Mouse (Mus musculus): ENCODE data around the gene Ccdc88c. TPM values are rescaled to one million over a fixed set of nuclear protein-coding genes. Genes with fewer than 3 reads are reported as not detected.

The Ccdc88c gene
- total RNA-seq (2021): 10 to 100 TPM; 21.9 to 25.5 TPM

- intact Hi-C loops (cut with DNase I): loop anchor here (1.0 to 10.0 kb wide), 5 partner anchors 40 to 174 kb away; no protein-coding TSS in a partner anchor
Observed at GRCm38 (mm10) chr12:101028954-101029731, at the start of gene Ccdc88c. Gene Ccdc88c (minus strand): TSS chr12:101029056.

GRCm38 (mm10) chr12:101077955-101078354 is 49.1 kb upstream of the Ccdc88c start:
- intact Hi-C loops (cut with DNase I): no loop called here
- DNase-seq (ENCODE audit: low spot score in 2 of 2): no peak

More at GRCm38 (mm10) chr12:101028954-101029731, at the start of gene Ccdc88c:
- peak; percentile 82 to 84 for DNase-seq (ENCODE audit: low spot score in 2 of 2)

GRCm38 (mm10) chr12:101075433-101075832 is 46.6 kb upstream of the Ccdc88c start:
- DNase-seq (ENCODE audit: low spot score in 2 of 2): no peak
- intact Hi-C loops (cut with DNase I): no loop called here

- DNase-seq (ENCODE audit: low spot score in 2 of 2): no peak
Observed at GRCm38 (mm10) chr12:101074821-101075429, 46.1 kb upstream of the Ccdc88c start.

GRCm38 (mm10) chr12:101069813-101070212 is 41.0 kb upstream of the Ccdc88c start:
- intact Hi-C loops (cut with DNase I): no loop called here
- no peak for DNase-seq (ENCODE audit: low spot score in 2 of 2)

More at GRCm38 (mm10) chr12:101074821-101075429, 46.1 kb upstream of the Ccdc88c start:
- intact Hi-C loops (cut with DNase I): no loop called here

GRCm38 (mm10) chr12:101066329-101066728 is 37.5 kb upstream of the Ccdc88c start:
- intact Hi-C loops (cut with DNase I): no loop called here
- no peak for DNase-seq (ENCODE audit: low spot score in 2 of 2)

- intact Hi-C loops (cut with DNase I): no loop called here
- DNase-seq (ENCODE audit: low spot score in 2 of 2): no peak
Observed at GRCm38 (mm10) chr12:101039956-101040355, 11.1 kb upstream of the Ccdc88c start.

- peak in 1 of 2 experiments; percentile 26 for DNase-seq (ENCODE audit: low spot score in 2 of 2)
- intact Hi-C loops (cut with DNase I): loop anchor here (2.0 to 10.0 kb wide), 2 partner anchors 40 to 174 kb away; no protein-coding TSS in a partner anchor
Observed at GRCm38 (mm10) chr12:101028247-101028953, 456 bp downstream of the Ccdc88c start.

GRCm38 (mm10) chr12:101027451-101028246 is 1.2 kb downstream of the Ccdc88c start:
- intact Hi-C loops (cut with DNase I): loop anchor here (2.0 to 10.0 kb wide), 2 partner anchors 39 to 173 kb away; no protein-coding TSS in a partner anchor
- peak; percentile 30 to 76 for DNase-seq (ENCODE audit: low spot score in 2 of 2)

GRCm38 (mm10) chr12:101026946-101027345 is 1.9 kb downstream of the Ccdc88c start:
- intact Hi-C loops (cut with DNase I): loop anchor here (10.0 kb wide), 1 partner anchor 172 kb away; no protein-coding TSS in a partner anchor
- DNase-seq (ENCODE audit: low spot score in 2 of 2): peak in 1 of 2 experiments; percentile 68

GRCm38 (mm10) chr12:101026518-101026917 is 2.3 kb downstream of the Ccdc88c start:
- DNase-seq (ENCODE audit: low spot score in 2 of 2): no peak
- intact Hi-C loops (cut with DNase I): loop anchor here (10.0 kb wide), 1 partner anchor 172 kb away; no protein-coding TSS in a partner anchor

GRCm38 (mm10) chr12:101026025-101026424 is 2.8 kb downstream of the Ccdc88c start:
- no peak for DNase-seq (ENCODE audit: low spot score in 2 of 2)
- intact Hi-C loops (cut with DNase I): loop anchor here (10.0 kb wide), 1 partner anchor 171 kb away; no protein-coding TSS in a partner anchor

- no peak for DNase-seq (ENCODE audit: low spot score in 2 of 2)
- intact Hi-C loops (cut with DNase I): loop anchor here (10.0 kb wide), 1 partner anchor 171 kb away; no protein-coding TSS in a partner anchor
Observed at GRCm38 (mm10) chr12:101025379-101025778, 3.5 kb downstream of the Ccdc88c start.

- no peak for DNase-seq (ENCODE audit: low spot score in 2 of 2)
- intact Hi-C loops (cut with DNase I): loop anchor here (10.0 kb wide), 1 partner anchor 170 kb away; no protein-coding TSS in a partner anchor
Observed at GRCm38 (mm10) chr12:101024824-101025223, 4.0 kb downstream of the Ccdc88c start.

- intact Hi-C loops (cut with DNase I): loop anchor here (10.0 kb wide), 1 partner anchor 168 kb away; no protein-coding TSS in a partner anchor
- no peak for DNase-seq (ENCODE audit: low spot score in 2 of 2)
Observed at GRCm38 (mm10) chr12:101023143-101023542, 5.7 kb downstream of the Ccdc88c start.

GRCm38 (mm10) chr12:101022353-101022752 is 6.5 kb downstream of the Ccdc88c start:
- DNase-seq (ENCODE audit: low spot score in 2 of 2): no peak
- intact Hi-C loops (cut with DNase I): loop anchor here (10.0 kb wide), 1 partner anchor 168 kb away; no protein-coding TSS in a partner anchor

- DNase-seq (ENCODE audit: low spot score in 2 of 2): no peak
- intact Hi-C loops (cut with DNase I): loop anchor here (10.0 kb wide), 1 partner anchor 167 kb away; no protein-coding TSS in a partner anchor
Observed at GRCm38 (mm10) chr12:101021484-101022226, 7.2 kb downstream of the Ccdc88c start.
